Mouse (Mus musculus) ovary, adult 18-20 months (tissue): Measurements from ENCODE around the gene Anxa2.

ENCODE experiments used
- DNase-seq: peaks from one replicate; pipeline ENCODE4 v3.0.0; 2022; ENCODE audit warnings: low spot score, mixed read lengths

Anxa2 gene

GRCm38 (mm10) chr9:69453066-69453900 is at the start of gene Anxa2:
Anxa2 (plus strand) TSS chr9:69453620.
- DNase-seq, result peak; percentile 89

GRCm38 (mm10) chr9:69404671-69405070 is 48.7 kb upstream of the Anxa2 start:
- DNase-seq, result no peak

GRCm38 (mm10) chr9:69419476-69419875 is 33.9 kb upstream of the Anxa2 start:
- no peak for DNase-seq

- DNase-seq, result no peak
These were observed 22.9 kb upstream of the Anxa2 start for GRCm38 (mm10) chr9:69430531-69430930.

DNA sequence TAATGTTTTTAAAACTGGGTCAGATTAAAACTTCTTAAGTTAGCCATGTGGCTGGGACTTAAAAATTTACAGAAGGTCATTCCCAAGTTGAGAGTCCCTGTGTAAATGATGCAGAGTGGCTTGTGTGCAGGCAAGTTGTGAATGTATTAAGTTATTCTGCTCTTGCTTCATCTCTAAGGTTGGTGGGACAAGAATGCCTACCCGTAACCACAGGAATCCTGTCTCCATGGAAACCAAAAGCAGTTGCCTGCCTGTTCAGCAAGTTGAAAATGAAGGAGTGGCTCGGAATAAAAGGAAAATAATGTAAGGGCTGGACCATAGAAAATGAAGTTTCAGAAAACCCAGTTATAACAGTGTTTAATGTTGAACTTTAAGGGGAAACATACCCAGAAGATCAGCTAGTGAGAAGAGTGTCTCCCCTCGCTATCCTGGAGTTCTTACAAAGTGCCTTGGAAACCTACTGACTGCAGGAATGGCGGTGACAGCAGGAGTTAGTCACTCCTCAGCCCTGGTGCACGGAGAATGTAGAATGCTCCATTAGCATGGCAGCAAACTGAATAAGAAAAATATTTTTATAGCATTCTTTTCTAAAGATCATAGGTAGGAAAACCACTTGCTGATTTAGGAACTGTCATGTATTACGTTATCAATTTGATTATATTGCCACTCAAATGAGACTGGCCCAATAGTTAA is 21.4 kb upstream of the Anxa2 start:
- DNase-seq, result no peak

GRCm38 (mm10) chr9:69435194-69435593 is 18.2 kb upstream of the Anxa2 start:
- DNase-seq, result no peak

DNA sequence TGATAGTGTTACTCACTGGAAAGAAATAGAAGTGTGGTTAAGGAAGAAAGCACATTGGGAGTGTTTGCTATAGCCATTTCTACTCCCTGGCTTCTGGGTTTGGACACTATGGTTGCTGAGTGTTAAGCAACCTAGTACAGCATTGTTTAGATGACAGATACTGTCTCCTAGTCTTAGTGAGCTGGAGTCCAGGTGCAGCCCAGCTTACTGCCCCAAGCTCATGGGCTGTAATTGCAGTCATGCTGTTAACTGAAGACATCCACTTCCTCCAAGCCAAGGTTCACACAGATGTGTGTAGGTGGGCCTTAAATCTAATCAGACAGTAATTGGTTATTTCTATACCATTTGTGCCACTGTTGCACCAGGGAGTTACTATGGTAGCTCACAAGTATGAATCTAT is 17.8 kb upstream of the Anxa2 start:
- DNase-seq, result no peak

DNA sequence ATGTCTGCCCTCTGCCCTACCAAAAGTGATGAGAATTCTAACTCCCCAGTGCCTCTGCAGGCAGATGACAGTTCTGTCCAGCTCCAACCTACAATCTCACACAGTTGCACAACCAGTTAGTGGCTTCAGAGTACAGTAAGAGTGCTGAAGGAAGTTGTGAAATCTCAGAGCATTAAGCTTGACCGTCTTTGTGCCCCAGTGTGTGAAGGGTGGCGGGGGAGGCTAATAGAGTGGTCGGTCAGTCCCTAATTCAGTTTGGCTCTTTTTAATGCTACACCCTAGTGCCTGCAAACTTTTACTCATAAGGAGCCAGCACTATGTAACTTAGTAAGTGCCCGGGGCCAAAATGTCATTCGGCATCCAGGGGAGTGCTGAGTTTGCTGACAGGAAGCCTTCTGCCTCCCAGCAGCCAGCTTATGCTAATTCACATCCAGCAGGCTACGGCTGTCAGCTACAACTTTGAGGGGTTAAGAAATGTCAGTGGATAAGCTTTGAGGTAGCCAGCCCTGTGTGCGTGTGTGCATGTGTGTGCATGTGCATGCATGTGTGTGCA is 13.5 kb upstream of the Anxa2 start:
- DNase-seq, result no peak

GRCm38 (mm10) chr9:69442471-69443038 is 10.9 kb upstream of the Anxa2 start:
- no peak for DNase-seq

- DNase-seq, result no peak
These were observed 10.2 kb upstream of the Anxa2 start for GRCm38 (mm10) chr9:69443203-69443602.

DNA sequence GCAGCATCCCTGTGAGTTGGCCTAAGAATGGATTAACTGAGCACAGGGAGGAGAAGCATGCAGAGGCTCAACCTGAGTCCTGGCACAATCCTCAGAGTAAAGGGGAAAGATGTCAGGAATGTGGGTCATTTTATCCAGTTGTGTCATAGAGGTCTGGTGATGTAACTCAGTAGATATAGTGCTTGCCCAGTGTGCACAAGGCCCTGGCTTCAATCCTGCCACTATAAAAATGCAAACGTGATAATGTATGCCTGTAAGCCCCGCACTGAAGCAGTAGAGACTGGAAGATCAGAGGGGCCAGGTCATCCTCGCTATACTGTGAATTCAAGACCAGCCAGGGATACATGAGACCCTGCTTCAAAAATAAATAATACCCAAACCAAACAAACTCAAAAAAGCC is 4.6 kb upstream of the Anxa2 start:
- no peak for DNase-seq

DNA sequence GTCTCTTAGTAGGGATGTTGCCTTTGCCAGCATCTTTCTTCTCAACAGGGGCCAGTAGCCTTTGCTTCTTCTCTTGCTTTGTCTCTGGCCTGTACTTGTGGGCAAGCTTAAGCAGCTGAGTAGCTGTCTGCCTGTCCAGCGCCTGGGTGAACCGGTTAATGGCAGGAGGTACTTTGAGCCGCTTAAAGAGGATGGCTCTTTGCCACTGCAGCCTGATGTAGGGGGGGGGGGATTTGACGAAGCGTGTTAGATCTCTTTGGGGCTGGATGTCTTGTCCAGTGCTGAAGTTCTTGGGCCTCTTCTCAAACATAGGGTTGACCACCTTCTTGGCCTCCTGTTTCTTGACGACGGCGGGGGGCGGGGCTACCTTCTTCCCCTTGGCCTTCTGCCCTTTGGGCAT is 2.8 kb upstream of the Anxa2 start:
- no peak for DNase-seq

DNA sequence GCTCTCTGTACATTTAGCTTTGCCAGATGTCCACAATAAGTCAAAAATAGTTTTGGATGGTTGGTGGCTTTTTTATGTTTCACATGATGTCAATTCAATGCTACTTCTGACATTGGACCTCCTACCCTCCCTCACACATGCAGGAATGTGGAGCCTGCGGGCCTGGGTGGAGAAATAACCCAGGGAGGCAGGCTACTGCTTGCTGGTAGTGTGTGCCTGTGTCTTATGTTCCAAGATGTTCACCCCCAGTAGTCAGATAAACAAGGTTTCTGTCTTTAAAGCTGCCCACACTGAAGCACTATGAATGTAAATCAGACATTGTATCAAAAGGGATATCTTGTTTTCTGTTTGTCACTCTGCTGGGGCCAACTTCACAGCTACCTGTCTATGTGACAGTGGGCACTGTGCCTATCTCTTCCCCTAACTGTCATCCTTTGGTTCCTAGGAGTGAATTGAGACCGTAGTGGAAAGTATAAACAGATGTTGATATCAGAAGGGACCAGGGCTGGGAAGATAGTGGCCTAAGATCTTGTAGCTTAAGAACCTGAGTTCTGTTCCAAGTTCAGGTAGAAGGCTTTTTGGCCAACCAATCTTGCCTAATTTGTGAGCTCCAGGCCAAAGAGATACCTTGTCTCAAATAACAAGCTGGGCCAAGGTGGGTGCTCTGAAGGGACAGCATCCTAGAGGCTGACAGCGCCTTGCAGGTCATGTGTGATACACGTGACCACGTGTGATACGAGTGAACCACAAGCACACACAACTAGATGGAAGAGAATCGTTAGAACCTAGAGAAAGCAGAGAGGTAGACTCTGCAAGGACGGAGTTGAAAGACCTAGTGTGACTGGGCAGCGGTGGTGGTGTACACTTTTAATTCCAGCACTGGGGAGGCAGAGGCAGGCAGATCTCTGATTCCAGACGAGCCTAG is 1.3 kb upstream of the Anxa2 start:
- DNase-seq, result no peak

- DNase-seq, result no peak
These were observed 664 bp downstream of the Anxa2 start for GRCm38 (mm10) chr9:69453901-69454666.

DNA sequence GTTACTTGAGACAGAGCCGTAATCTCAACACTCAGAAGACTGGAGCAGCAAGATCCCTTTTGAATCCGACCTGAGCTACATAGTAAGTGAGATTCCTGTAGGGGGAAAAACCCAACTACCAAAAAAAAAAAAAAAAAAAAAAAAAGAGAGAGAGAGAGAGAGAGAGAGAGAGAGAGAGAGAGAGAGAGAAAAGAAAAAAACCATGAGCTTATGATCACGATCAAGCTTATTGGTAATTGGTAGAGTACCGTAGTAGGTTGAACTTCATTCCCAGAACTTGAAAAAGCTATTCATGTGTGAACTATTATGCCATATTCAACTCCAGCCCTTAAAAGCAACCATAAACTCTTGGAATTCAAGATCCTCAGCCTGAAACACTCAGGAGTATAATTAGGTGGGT is 1.3 kb downstream of the Anxa2 start:
- DNase-seq, result no peak

DNA sequence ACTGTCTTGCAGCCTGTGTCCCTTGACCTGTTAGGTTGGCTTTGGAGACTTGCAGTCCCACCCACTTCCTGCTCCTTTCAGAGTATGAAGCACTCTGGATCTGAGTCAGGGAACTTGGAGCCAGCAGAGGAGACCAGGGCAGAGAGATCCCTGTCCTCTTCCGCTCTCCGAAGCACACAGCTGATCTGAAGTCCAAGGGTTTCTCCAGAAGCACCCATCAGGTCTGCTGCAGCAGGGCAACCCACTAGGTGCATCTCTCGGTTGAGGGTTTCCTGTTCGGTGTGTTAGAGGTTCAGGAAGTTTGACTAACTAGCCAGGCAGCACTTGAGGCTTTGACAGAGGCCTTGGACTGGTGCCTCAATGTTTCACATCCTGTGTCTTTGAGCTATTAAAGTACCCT is 2.0 kb downstream of the Anxa2 start:
- DNase-seq, result no peak

DNA sequence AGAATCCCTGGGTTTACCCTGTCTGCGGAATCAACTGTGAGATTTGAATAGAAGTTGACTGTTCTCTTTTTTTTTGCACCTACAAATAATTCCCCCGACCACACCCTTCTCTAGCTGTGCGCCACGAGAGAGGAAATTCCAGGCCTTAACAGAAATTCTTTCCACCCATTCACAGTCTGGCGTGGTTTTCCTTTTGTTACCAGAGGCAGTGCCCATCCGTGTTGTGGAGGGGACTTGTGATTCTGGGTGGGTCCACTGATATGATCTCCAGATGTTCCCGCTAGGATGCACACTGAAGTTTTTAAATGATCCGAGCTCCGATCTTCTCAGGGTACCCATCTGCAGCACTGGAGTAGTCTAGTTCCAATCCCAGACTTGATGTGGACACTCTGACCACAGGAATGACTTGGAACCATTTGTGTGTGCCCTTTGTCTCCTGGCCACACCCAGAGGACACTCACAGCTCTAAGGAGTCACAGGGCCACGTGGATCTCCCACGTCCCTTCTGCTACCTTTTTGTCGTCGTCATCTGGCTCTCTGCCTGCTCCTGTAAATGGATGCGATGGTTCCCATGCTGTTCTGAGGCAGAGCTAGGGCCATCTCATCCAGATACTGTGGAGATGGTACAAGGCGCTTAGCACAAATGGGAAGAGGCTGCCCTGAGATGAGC is 3.1 kb downstream of the Anxa2 start:
- DNase-seq, result no peak

GRCm38 (mm10) chr9:69457143-69457542 is 3.7 kb downstream of the Anxa2 start:
- DNase-seq, result no peak

DNA sequence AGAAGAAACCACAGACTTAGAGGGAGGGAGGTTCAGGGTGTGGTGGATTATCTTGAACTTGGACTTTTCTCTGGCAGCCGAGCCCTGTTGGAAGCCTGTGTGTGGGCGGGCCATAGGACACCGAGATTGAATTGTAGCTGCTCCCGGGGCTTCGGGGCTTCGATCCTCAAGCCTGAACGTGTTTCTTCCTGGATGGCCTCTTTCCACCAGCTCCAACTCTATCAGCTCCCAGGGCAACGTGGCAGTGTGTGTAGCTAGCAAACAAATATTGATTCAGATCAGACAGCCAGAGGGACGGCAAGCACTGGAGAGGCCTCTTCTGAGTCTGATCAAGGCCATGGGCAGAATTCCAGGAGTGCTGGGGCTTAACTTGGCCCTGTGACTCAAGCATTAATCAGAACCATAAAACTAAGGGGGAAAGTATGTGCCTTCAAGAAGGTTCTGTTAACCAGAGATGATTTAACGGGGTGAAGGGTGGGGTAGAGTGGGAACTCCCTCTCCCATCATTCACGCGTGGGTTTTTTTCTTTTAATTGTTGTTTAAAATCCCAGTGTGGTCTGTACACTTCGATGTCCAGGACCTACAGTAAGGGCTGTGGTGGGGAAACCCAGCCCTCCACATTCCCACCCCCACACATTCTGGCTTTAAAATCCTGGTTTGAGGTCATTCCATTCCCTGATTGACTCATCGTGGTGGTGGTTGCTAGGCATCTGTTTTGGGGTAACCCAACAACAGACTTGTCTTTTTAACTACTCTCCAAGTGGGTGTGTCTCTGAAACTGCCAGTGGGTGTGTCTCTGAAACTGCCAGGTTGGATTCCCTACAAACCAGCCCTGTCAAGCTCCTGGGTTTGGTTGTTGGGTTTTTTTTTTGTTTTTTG is 4.6 kb downstream of the Anxa2 start:
- peak; percentile 91 for DNase-seq
